ENCODE assay signal across 9 mouse cellular contexts in the genomic region with DNA sequence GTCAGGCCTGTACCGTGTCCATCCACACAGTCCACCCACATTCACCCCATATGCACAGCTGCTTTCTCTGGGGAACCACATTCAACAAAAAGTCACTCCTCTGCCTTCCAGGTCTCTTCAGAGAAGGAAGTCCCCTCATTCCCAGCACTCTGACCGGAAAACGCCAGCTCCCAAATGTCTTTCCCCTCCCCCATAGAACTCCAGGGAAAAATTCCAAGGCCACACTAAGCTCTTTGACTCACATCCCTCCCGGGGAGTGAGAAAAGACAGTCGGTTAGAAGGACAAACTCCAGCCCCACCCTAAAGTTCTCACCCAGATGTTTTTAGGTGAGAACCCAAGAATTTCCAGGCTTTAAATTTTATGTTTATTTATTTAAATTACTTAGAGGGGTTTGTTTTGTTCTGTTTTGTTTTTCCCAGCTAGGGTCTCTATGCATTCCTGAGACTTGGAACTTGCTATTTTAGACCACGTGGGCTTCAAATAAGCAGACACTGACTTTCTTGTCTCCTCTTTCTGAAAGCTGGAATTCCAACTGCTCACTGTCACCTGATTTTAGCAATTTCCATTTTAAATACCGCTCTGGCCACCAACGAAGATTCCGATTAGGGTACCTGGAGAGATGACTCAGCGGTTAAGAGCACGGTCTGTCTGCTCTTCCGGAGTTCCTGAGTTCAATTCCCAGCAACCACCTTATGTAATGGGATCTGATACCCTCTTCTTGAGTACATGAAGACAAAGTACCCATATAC. TPM values are rescaled to one million over a fixed set of nuclear protein-coding genes. Genes with fewer than 3 reads are reported as not detected.
DNase-seq lines count a peak whose midpoint lies in the region; ATAC-seq and TF ChIP-seq lines count a peak whose summit lies in the region.
"Had no signal": no experiment of that assay in that cellular context is flagged by ENCODE, and none has a peak within 500 bp of the region (broad histone marks: within the 10 kb centered on the region; RNA-seq: fewer than 3 reads in every experiment).

No protein-coding gene starts in this region.

- TF ChIP-seq EP300 in ES-Bruce4 (IDR thresholded peaks at IDR 0.05; ENCODE audit: insufficient read depth, low read depth, low read length): peak; percentile 97

- TF ChIP-seq POLR2A in kidney, adult 2 months (IDR thresholded peaks at IDR 0.05; ENCODE audit: low read depth, low read length): no peak
- TF ChIP-seq POLR2A in ES-Bruce4 (IDR thresholded peaks at IDR 0.05; ENCODE audit: insufficient read depth, low read length): no peak

- H3K9ac ChIP-seq in kidney, embryonic 16.5 days (replicated peaks; ENCODE audit: low read length): no peak overlapping the region
- no peak overlapping the region for H3K9ac ChIP-seq in ES-Bruce4 (ENCODE audit: low read depth, poor library complexity, severe bottlenecking)
- no peak overlapping the region for H3K9ac ChIP-seq in heart, embryonic 16.5 days (ENCODE audit: low read length)
- H3K9ac ChIP-seq in hindbrain, postnatal 0 days (replicated peaks; ENCODE audit: low read length): no peak overlapping the region
- H3K9ac ChIP-seq: limb, embryonic 13.5 days; neural tube, embryonic 13.5 days had no signal

- peak overlapping the region; percentile 31; the same call in 1 of the 2 replicates for H3K27ac ChIP-seq in kidney, adult 2 months (ENCODE audit: insufficient read depth, low read depth, low read length)
- no peak overlapping the region for H3K27ac ChIP-seq in kidney, embryonic 16.5 days (ENCODE audit: low read length)
- peak overlapping the region; percentile 93 for H3K27ac ChIP-seq in ES-Bruce4 (ENCODE audit: insufficient read depth, low read length)
- H3K27ac ChIP-seq in heart, embryonic 16.5 days (ENCODE audit: low read length): peak overlapping the region; percentile 32
- no peak overlapping the region for H3K27ac ChIP-seq in hindbrain, postnatal 0 days
- H3K27ac ChIP-seq: limb, embryonic 13.5 days; neural tube, embryonic 13.5 days had no signal

- no peaks in the 10 kb centered on the region; the same call in 1 of the 2 replicates for H3K4me1 ChIP-seq in kidney, adult 2 months (ENCODE audit: control insufficient read depth, insufficient read depth, low read length)
- H3K4me1 ChIP-seq in kidney, embryonic 16.5 days (ENCODE audit: insufficient read depth, low read length): no peaks in the 10 kb centered on the region
- H3K4me1 ChIP-seq in ES-Bruce4 (ENCODE audit: control insufficient read depth, insufficient read depth, low read length): no peaks in the 10 kb centered on the region
- H3K4me1 ChIP-seq in heart, embryonic 16.5 days (ENCODE audit: control insufficient read depth, insufficient read depth, low read length): no peaks in the 10 kb centered on the region; the same call in 1 of the 2 replicates
- no peaks in the 10 kb centered on the region for H3K4me1 ChIP-seq in hindbrain, postnatal 0 days (ENCODE audit: insufficient read depth, low read length)
- H3K4me1 ChIP-seq: neural tube, embryonic 13.5 days had no signal

- 26% methylated on average over 12 of the region's 12 CpGs for WGBS in kidney, adult 2 months
- 32% methylated on average over 12 of the region's 12 CpGs for whole genome bisulfite sequencing in kidney, embryonic 16.5 days
- 30% methylated on average over 12 of the region's 12 CpGs for WGBS in heart, embryonic 16.5 days
- 32% methylated on average over 12 of the region's 12 CpGs for WGBS in hindbrain, postnatal 0 days

- no peaks in the 10 kb centered on the region for H3K9me3 ChIP-seq in kidney, embryonic 16.5 days (ENCODE audit: low read length)
- no peaks in the 10 kb centered on the region for H3K9me3 ChIP-seq in ES-Bruce4 (replicated peaks; ENCODE audit: control insufficient read depth, insufficient read depth, low read length, poor library complexity, severe bottlenecking)
- no peaks in the 10 kb centered on the region for H3K9me3 ChIP-seq in heart, embryonic 16.5 days (replicated peaks; ENCODE audit: control insufficient read depth, low read length)
- H3K9me3 ChIP-seq in hindbrain, postnatal 0 days (ENCODE audit: low read length): no peaks in the 10 kb centered on the region
- H3K9me3 ChIP-seq: limb, embryonic 13.5 days; neural tube, embryonic 13.5 days had no signal

- ATAC-seq in kidney, embryonic 16.5 days (ENCODE audit: low FRiP score, low TSS enrichment): no peak
- no peak for ATAC-seq in heart, embryonic 16.5 days (replicated peaks; ENCODE audit: extremely low read depth, insufficient read depth, low FRiP score)
- ATAC-seq in hindbrain, postnatal 0 days: no peak

- no peak for TF ChIP-seq CTCF in kidney, adult 2 months (conservative IDR thresholded peaks at IDR 0.05; ENCODE audit: insufficient read depth, insufficient read length, low read depth, low read length)
- TF ChIP-seq CTCF in ES-Bruce4 (IDR thresholded peaks at IDR 0.05; ENCODE audit: low read depth, low read length): no peak
- no peak for TF ChIP-seq CTCF in hindbrain, postnatal 0 days (IDR thresholded peaks at IDR 0.05; ENCODE audit: low read depth)

- H3K4me2 ChIP-seq in kidney, embryonic 16.5 days (replicated peaks; ENCODE audit: low read depth, low read length): no peak overlapping the region
- no peak overlapping the region for H3K4me2 ChIP-seq in heart, embryonic 16.5 days (ENCODE audit: low read depth, low read length)
- H3K4me2 ChIP-seq in hindbrain, postnatal 0 days (ENCODE audit: low read depth, low read length): no peak overlapping the region
- H3K4me2 ChIP-seq: limb, embryonic 13.5 days had no signal

- no peaks in the 10 kb centered on the region for H3K36me3 ChIP-seq in kidney, adult 2 months (ENCODE audit: control insufficient read depth, insufficient read depth, low read length)
- no peaks in the 10 kb centered on the region for H3K36me3 ChIP-seq in kidney, embryonic 16.5 days (ENCODE audit: insufficient read depth, low read length)
- no peaks in the 10 kb centered on the region for H3K36me3 ChIP-seq in ES-Bruce4 (ENCODE audit: control insufficient read depth, insufficient read depth, low read length, poor library complexity, severe bottlenecking)
- no peaks in the 10 kb centered on the region for H3K36me3 ChIP-seq in heart, embryonic 16.5 days (ENCODE audit: control insufficient read depth, insufficient read depth)
- H3K36me3 ChIP-seq in hindbrain, postnatal 0 days (ENCODE audit: insufficient read depth, low read length): no peaks in the 10 kb centered on the region
- H3K36me3 ChIP-seq: limb, embryonic 13.5 days; neural tube, embryonic 13.5 days had no signal

- no peaks in the 10 kb centered on the region for H3K27me3 ChIP-seq in kidney, adult 2 months (replicated peaks; ENCODE audit: control insufficient read depth, insufficient read depth, low read length)
- peaks cover 8% of the 10 kb centered on the region; the same call in 1 of the 2 replicates for H3K27me3 ChIP-seq in kidney, embryonic 16.5 days (ENCODE audit: insufficient read depth, low read length)
- no peaks in the 10 kb centered on the region for H3K27me3 ChIP-seq in ES-Bruce4 (ENCODE audit: control insufficient read depth, insufficient read depth, low read length, poor library complexity, severe bottlenecking)
- H3K27me3 ChIP-seq in heart, embryonic 16.5 days (ENCODE audit: control insufficient read depth, insufficient read depth, low read length): peaks cover 12% of the 10 kb centered on the region; the same call in 1 of the 2 replicates
- no peaks in the 10 kb centered on the region for H3K27me3 ChIP-seq in hindbrain, postnatal 0 days (ENCODE audit: insufficient read depth, low read length)

- peak; percentile 40 for DNase-seq in kidney, adult 2 months
- DNase-seq in NIH3T3 (ENCODE audit: low read depth): peak; percentile 46
- no peak for DNase-seq in gastrocnemius, adult 8-10 months (ENCODE audit: low spot score in 2 of 2)
- no peak for DNase-seq in hindbrain, postnatal 0 days (ENCODE audit: low spot score)

- H3K4me3 ChIP-seq in kidney, adult 2 months (ENCODE audit: insufficient read depth, low read depth, low read length): no peak overlapping the region
- H3K4me3 ChIP-seq in kidney, embryonic 16.5 days (ENCODE audit: low read length): no peak overlapping the region
- no peak overlapping the region for H3K4me3 ChIP-seq in ES-Bruce4 (ENCODE audit: low read depth, low read length)
- H3K4me3 ChIP-seq in heart, embryonic 16.5 days (ENCODE audit: low read length): no peak overlapping the region
- no peak overlapping the region for H3K4me3 ChIP-seq in hindbrain, postnatal 0 days (ENCODE audit: low read length)
- H3K4me3 ChIP-seq: limb, embryonic 13.5 days; neural tube, embryonic 13.5 days had no signal

RNA-seq across cellular contexts. Expression of gene Rlim, which starts 6.3 kb away (rescaled TPM):
- polyA plus RNA-seq in kidney, adult 2 months (2012; rRNA removed): 4.8 and 7.1 TPM in 2 replicates
- polyA plus RNA-seq in kidney, embryonic 16.5 days (2015; fragmentation: Nextera tagmentation; extraction: Ambion mirVana): 34.2 and 38.9 TPM in 2 replicates
- 203 and 217 TPM in 2 replicates for polyA plus RNA-seq in ES-Bruce4 (2011; ENCODE audit: insufficient read depth, insufficient read length, low read depth, missing spikeins)
- 18.6 and 22.8 TPM in 2 replicates for polyA plus RNA-seq in heart, embryonic 16.5 days (2015; fragmentation: Nextera tagmentation; extraction: Ambion mirVana)
- total RNA-seq in gastrocnemius, adult 8-10 months (2022): 10 to 100 TPM; 19.6 to 22.6 (median 21.2) TPM
- total RNA-seq in hindbrain, postnatal 0 days (2014; rRNA removed): 31.3 and 32.3 TPM in 2 replicates
- 19.5 and 20.5 TPM in 2 replicates for polyA plus RNA-seq in hindbrain, postnatal 0 days (2015; fragmentation: Nextera tagmentation; extraction: Ambion mirVana)

Comparison
In these comparisons a context has a peak if more than half of its experiments do, and no peak if none do; other contexts are left out.
1. H3K27ac ChIP-seq: peak in kidney, adult 2 months (single experiment), ES-Bruce4 (single experiment) and heart, embryonic 16.5 days (single experiment); none in kidney, embryonic 16.5 days (single experiment) and hindbrain, postnatal 0 days (single experiment).
2. DNase-seq: peak in kidney, adult 2 months (single experiment) and NIH3T3 (single experiment); none in gastrocnemius, adult 8-10 months (0 of 2) and hindbrain, postnatal 0 days (single experiment).